Mouse (Mus musculus) megakaryocyte, embryonic 14.5 days (primary cell): ENCODE measurements around the gene Mtif2.

Experiments used
- FLI1 ChIP-seq: IDR thresholded peaks from 2 replicates; pipeline ENCODE4 v1.6.1; 2012; ENCODE audit warnings: low read length, inconsistent platforms, mixed read lengths
- GATA1 ChIP-seq: IDR thresholded peaks from 3 replicates; pipeline ENCODE4 v1.6.1; 2012; ENCODE audit warnings: mixed read lengths, low read length, inconsistent platforms, borderline replicate concordance

- no peak for TF ChIP-seq FLI1
- no peak for TF ChIP-seq GATA1
Observed at GRCm38 (mm10) chr11:29496962-29497361, 29.2 kb upstream of the Mtif2 start.
